Mouse (Mus musculus): ENCODE measurements around the gene Rhox3h.
"Not testable (repeated sequence)": the region's sequence is repeated elsewhere in the genome, so short reads cannot be mapped to it uniquely, and the experiment has no call there.

The Rhox3h gene

GRCm38 (mm10) chrX:37668664-37669063 is at the start of gene Rhox3h:
Gene Rhox3h, minus strand, starts transcription at chrX:37668764.
- not testable (repeated sequence) for DNase-seq

- no peak for DNase-seq
These were observed 33.3 kb upstream of the Rhox3h start for GRCm38 (mm10) chrX:37701821-37702387.

GRCm38 (mm10) chrX:37692261-37692660 is 23.7 kb upstream of the Rhox3h start:
- DNase-seq = no peak

GRCm38 (mm10) chrX:37683031-37683715 is 14.6 kb upstream of the Rhox3h start:
- no peak for DNase-seq

- not testable (repeated sequence) for DNase-seq
These were observed 4.6 kb upstream of the Rhox3h start, which contains the start of gene Rhox2h for GRCm38 (mm10) chrX:37673177-37673576. Gene Rhox2h, minus strand, starts transcription at chrX:37673277.

- not testable (repeated sequence) for DNase-seq
These were observed 17.3 kb downstream of the Rhox3h start, which contains the start of gene Rhox4g for GRCm38 (mm10) chrX:37651227-37651626. Gene Rhox4g, minus strand, starts transcription at chrX:37651327.

GRCm38 (mm10) chrX:37643370-37643769 is 25.2 kb downstream of the Rhox3h start, which contains the start of gene Rhox2g:
Gene Rhox2g, minus strand, starts transcription at chrX:37643470.
- DNase-seq = not testable (repeated sequence)

- DNase-seq = not testable (repeated sequence)
These were observed 40.1 kb downstream of the Rhox3h start, which contains the start of gene Rhox3g for GRCm38 (mm10) chrX:37628512-37628911. Gene Rhox3g, minus strand, starts transcription at chrX:37628612.
